Mouse (Mus musculus): ENCODE results near the gene Rnf149.

GRCm38 (mm10) chr1:39505600-39505999 is 71.6 kb downstream of the Rnf149 start:
- TF ChIP-seq CTCF (IDR thresholded peaks at IDR 0.05; ENCODE audit: insufficient read depth, low read length) (no peak), POLR2A (IDR thresholded peaks at IDR 0.05; ENCODE audit: borderline replicate concordance, extremely low read depth, low read depth, low read length) (no peak)

Data from lung, adult 2 months (tissue).